In the genomic region with DNA sequence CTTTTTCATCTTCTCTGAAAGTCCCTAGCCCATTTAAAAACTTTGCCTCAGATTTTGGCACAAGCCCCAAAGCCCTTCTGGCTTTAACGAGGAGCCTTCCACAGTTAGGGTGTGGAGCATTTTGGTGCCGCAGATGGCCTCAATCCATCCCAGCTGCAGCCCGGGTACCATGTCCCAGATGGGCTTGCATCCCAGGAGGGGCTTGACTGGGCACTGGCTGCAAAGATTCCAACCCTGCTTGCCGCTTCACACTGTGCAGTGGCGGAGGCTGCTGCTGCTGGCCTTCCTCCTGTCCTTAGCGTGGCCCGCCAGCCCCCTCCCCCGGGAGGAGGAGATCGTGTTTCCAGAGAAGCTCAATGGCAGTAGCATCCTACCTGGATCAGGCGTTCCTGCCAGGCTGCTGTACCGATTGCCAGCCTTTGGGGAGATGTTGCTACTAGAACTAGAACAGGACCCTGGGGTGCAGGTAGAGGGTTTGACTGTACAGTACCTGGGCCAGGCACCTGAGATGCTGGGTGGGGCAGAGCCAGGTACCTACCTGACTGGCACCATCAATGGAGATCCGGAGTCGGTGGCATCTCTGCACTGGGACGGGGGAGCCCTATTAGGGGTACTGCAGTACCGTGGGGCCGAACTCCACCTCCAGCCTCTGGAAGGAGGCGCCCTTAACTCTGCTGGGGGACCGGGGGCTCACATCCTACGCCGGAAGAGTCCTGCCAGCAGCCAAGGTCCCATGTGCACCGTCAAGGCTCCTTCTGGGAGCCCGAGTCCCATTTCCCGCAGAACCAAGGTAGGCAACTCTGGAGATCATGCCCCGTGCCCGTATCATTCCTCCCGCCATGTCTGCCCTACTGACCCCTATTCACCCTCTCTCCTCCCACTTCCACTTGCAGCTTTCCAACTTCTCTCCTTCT, we compare ENCODE assay signal across 8 mouse cellular contexts. TPM values are rescaled to one million over a fixed set of nuclear protein-coding genes. Genes with fewer than 3 reads are reported as not detected.
A peak's percentile ranks its signal among the peaks of the same experiment; 100 is the strongest.
DNase-seq lines count a peak whose midpoint lies in the region; ATAC-seq and TF ChIP-seq lines count a peak whose summit lies in the region.

A gene (minus strand): TSS at position 709 of the 914 bp plus-strand sequence.

- no peaks in the 10 kb centered on the region for H3K9me3 ChIP-seq in intestine, postnatal 0 days (ENCODE audit: control insufficient read depth)

- H3K4me2 ChIP-seq in intestine, postnatal 0 days (replicated peaks; ENCODE audit: low read depth): peak within 1 kb of the TSS; percentile 58

- H3K36me3 ChIP-seq in spleen, adult 2 months (ENCODE audit: control insufficient read depth, insufficient read depth, low read length): no peaks in the 10 kb centered on the region
- no peaks in the 10 kb centered on the region for H3K36me3 ChIP-seq in intestine, postnatal 0 days (ENCODE audit: control insufficient read depth, insufficient read depth)

- H3K9ac ChIP-seq in intestine, postnatal 0 days (ENCODE audit: low read depth, low read length): 0 out of 2 replicates have a peak within 1 kb of the TSS, but pooled peaks have one; percentile 26

- 69% methylated on average over 26 of the region's 26 CpGs for WGBS in spleen, adult 2 months
- WGBS in intestine, postnatal 0 days: 33% methylated on average over 26 of the region's 26 CpGs

- peaks cover 4% of the 10 kb centered on the region; the same call in 1 of the 2 replicates for H3K4me1 ChIP-seq in spleen, adult 2 months (ENCODE audit: control insufficient read depth, insufficient read depth, insufficient read length)
- H3K4me1 ChIP-seq in cortical plate, adult 2 months (ENCODE audit: control insufficient read depth, insufficient read depth, low read length): no peaks in the 10 kb centered on the region; the same call in 1 of the 2 replicates
- peaks cover 4% of the 10 kb centered on the region; the same call in 1 of the 2 replicates for H3K4me1 ChIP-seq in intestine, postnatal 0 days (replicated peaks; ENCODE audit: control insufficient read depth, insufficient read depth, low read length)

- no peak within 1 kb of the TSS for H3K4me3 ChIP-seq in spleen, adult 2 months (ENCODE audit: extremely low read depth, insufficient read depth, insufficient read length)
- H3K4me3 ChIP-seq in cortical plate, adult 2 months (ENCODE audit: insufficient read depth, low read length): peak within 1 kb of the TSS; percentile 0
- H3K4me3 ChIP-seq in intestine, postnatal 0 days (ENCODE audit: low read depth, low read length): peak within 1 kb of the TSS; percentile 35

- TF ChIP-seq CTCF in spleen, adult 2 months (IDR thresholded peaks at IDR 0.05; ENCODE audit: extremely low read depth, insufficient read depth, insufficient read length, insufficient replicate concordance): no peak
- TF ChIP-seq CTCF in cortical plate, adult 2 months (IDR thresholded peaks at IDR 0.05; ENCODE audit: extremely low read depth, insufficient read depth, low read length): no peak
- TF ChIP-seq CTCF in intestine, postnatal 0 days (IDR thresholded peaks at IDR 0.05; ENCODE audit: low read depth): no peak

- DNase-seq in spleen, adult 2 months (ENCODE audit: low read depth in 1 of 2, low spot score in 2 of 2): no peak
- no peak for DNase-seq in spleen, adult 18-20 months
- DNase-seq in ovary, postnatal 14 days (ENCODE audit: low spot score): no peak
- no peak for DNase-seq in frontal cortex, postnatal 36 days (ENCODE audit: low spot score in 2 of 2)

- TF ChIP-seq POLR2A in spleen, adult 2 months (IDR thresholded peaks at IDR 0.05; ENCODE audit: low read depth, low read length): no peak
- TF ChIP-seq POLR2A in cortical plate, adult 2 months (IDR thresholded peaks at IDR 0.05; ENCODE audit: extremely low read depth, insufficient read depth, low read length): no peak

- H3K27me3 ChIP-seq in spleen, adult 2 months (ENCODE audit: control insufficient read depth, insufficient read depth, low read length): 0 out of 2 replicates have a peak, but pooled peaks cover 1% of the 10 kb centered on the region
- H3K27me3 ChIP-seq in intestine, postnatal 0 days (replicated peaks; ENCODE audit: control insufficient read depth, insufficient read depth, low read length): no peaks in the 10 kb centered on the region; the same call in 1 of the 2 replicates

- no peak within 1 kb of the TSS for H3K27ac ChIP-seq in spleen, adult 2 months (ENCODE audit: insufficient read depth, low read length)
- H3K27ac ChIP-seq in cortical plate, adult 2 months (ENCODE audit: insufficient read depth, low read length): peak within 1 kb of the TSS; percentile 37; the same call in 1 of the 2 replicates
- peak within 1 kb of the TSS; percentile 24; the same call in 1 of the 2 replicates for H3K27ac ChIP-seq in intestine, postnatal 0 days (ENCODE audit: low read depth, low read length)

- ATAC-seq in granulocyte monocyte progenitor cell, adult 5-6 weeks (replicated peaks; ENCODE audit: poor library complexity, severe bottlenecking): no peak
- no peak for ATAC-seq in intestine, postnatal 0 days
- ATAC-seq in megakaryocyte progenitor cell, adult 5-6 weeks (replicated peaks; ENCODE audit: poor library complexity): no peak

RNA-seq across cellular contexts. Expression of the gene that starts here (rescaled TPM):
- 52.4 and 59.6 TPM in 2 replicates for polyA plus RNA-seq in spleen, adult 2 months (2012; rRNA removed)
- 202 and 215 TPM in 2 replicates for polyA plus RNA-seq in cortical plate, adult 2 months (2012; rRNA removed)
- total RNA-seq in granulocyte monocyte progenitor cell, adult 5-6 weeks (2014; fragmentation: Nextera tagmentation): 270 and 271 TPM in 2 replicates
- 358 and 391 TPM in 2 replicates for total RNA-seq in granulocyte monocyte progenitor cell, adult 5-6 weeks (2017)
- 249 and 255 TPM in 2 replicates for polyA plus RNA-seq in intestine, postnatal 0 days (2015; fragmentation: Nextera tagmentation; extraction: Ambion mirVana)
- total RNA-seq in megakaryocyte progenitor cell, adult 5-6 weeks (2015): 255 and 280 TPM in 2 replicates
- 323 and 395 TPM in 2 replicates for total RNA-seq in megakaryocyte progenitor cell, adult 5-6 weeks (2017)
